Mouse (Mus musculus): ENCODE results near the gene Myzap. TPM values are rescaled to one million over a fixed set of nuclear protein-coding genes. Genes with fewer than 3 reads are reported as not detected.
A peak's percentile ranks its signal among the peaks of the same experiment; 100 is the strongest.

Gene Myzap
- 3.5 and 4.0 TPM in 2 replicates for polyA plus RNA-seq (2016; fragmentation: Nextera tagmentation; extraction: Ambion mirVana)

GRCm38 (mm10) chr9:71591938-71592548 is at the start of gene Myzap:
Myzap (minus strand) TSS chr9:71592360.
- no peaks in the 10 kb centered on the region for H3K9me3 ChIP-seq
- peaks cover 28% of the 10 kb centered on the region for H3K27me3 ChIP-seq (ENCODE audit: poor library complexity, severe bottlenecking)
- H3K36me3 ChIP-seq (replicated peaks), result no peaks in the 10 kb centered on the region
- peak; percentile 67 for DNase-seq (ENCODE audit: extremely low spot score, low spot score)
- H3K4me1 ChIP-seq, result peaks cover 20% of the 10 kb centered on the region
- WGBS, result 2% methylated on average over 29 of the region's 29 CpGs
- peak within 1 kb of the TSS; percentile 65 for H3K4me3 ChIP-seq
- H3K27ac ChIP-seq, result peak within 1 kb of the TSS; percentile 74

DNA sequence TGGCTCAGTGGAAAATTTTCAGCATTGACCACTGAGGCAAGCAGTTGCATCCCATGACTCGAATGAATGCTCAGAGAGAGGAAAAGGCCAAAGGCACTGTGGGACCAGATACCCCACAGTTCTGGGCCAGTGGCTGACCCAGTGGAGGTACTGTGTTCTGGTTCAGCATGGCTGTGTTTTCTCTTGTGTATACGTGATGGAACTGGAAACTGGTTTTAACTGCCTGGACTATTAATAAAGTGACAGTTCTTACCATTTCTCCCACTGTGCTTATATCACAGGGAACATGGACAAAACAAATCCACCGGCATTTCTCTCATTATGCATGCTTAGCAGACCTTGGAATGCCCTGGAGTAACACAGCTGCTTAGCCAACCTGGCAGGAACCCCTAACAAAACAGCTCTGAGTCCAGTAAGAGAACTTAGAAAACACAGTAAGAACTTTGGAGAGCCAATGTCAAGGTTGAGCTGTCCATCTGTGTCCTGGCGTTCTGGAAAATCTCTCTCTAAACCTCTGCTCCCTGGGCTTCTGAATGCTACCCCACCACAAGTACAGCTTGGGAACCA is 48.3 kb upstream of the Myzap start:
- H3K36me3 ChIP-seq (replicated peaks), result peaks cover 9% of the 10 kb centered on the region
- H3K4me3 ChIP-seq, result no peak overlapping the region
- no peak for DNase-seq (ENCODE audit: extremely low spot score, low spot score)
- H3K4me1 ChIP-seq, result peaks cover 12% of the 10 kb centered on the region
- peaks cover 6% of the 10 kb centered on the region; the same call in 1 of the 2 replicates for H3K9me3 ChIP-seq
- WGBS, result 84% methylated on average over 4 of the region's 4 CpGs
- no peaks in the 10 kb centered on the region for H3K27me3 ChIP-seq (ENCODE audit: poor library complexity, severe bottlenecking)
- no peak overlapping the region for H3K27ac ChIP-seq

- DNase-seq (ENCODE audit: extremely low spot score, low spot score), result no peak
- Histone ChIP-seq H3K27ac (no peak overlapping the region), H3K4me1 (peaks cover 12% of the 10 kb centered on the region), H3K4me3 (no peak overlapping the region), H3K36me3 (replicated peaks) (peaks cover 5% of the 10 kb centered on the region), H3K27me3 (ENCODE audit: poor library complexity, severe bottlenecking) (no peaks in the 10 kb centered on the region), H3K9me3 (peaks cover 8% of the 10 kb centered on the region; the same call in 1 of the 2 replicates)
- WGBS, result 77% methylated on average over 11 of the region's 11 CpGs
These were observed 46.0 kb upstream of the Myzap start for GRCm38 (mm10) chr9:71638198-71638597.

GRCm38 (mm10) chr9:71636854-71637253 is 44.7 kb upstream of the Myzap start:
- no peak for DNase-seq (ENCODE audit: extremely low spot score, low spot score)

DNA sequence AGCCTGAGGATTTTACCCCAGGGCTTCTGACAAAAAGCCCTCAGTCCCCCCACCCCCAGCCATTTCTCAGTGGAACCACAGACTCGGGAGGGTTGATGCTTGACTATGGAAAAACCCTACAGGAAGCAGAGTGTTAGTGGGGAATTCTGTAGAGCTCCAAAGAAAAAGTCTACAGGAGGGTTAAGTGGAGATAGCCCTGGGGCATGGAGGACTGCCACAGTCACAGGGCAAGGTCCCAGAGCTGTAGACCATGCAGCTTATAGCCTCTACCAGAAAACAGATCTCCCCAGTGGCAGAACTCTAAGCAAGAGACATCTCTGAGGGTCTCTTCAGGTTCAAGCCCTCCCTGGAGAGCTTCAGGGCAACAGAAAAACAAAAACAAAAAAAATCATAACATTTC is 43.5 kb upstream of the Myzap start:
- DNase-seq (ENCODE audit: extremely low spot score, low spot score), result no peak
- H3K9me3 ChIP-seq, result peaks cover 3% of the 10 kb centered on the region; the same call in 1 of the 2 replicates
- no peak overlapping the region for H3K4me3 ChIP-seq
- WGBS, result 71% methylated on average over 1 of the region's 1 CpGs
- peaks cover 12% of the 10 kb centered on the region for H3K4me1 ChIP-seq
- H3K27me3 ChIP-seq (ENCODE audit: poor library complexity, severe bottlenecking), result no peaks in the 10 kb centered on the region
- no peak overlapping the region for H3K27ac ChIP-seq
- H3K36me3 ChIP-seq (replicated peaks), result no peaks in the 10 kb centered on the region; the same call in 1 of the 2 replicates

More at GRCm38 (mm10) chr9:71636854-71637253, 44.7 kb upstream of the Myzap start:
- peaks cover 12% of the 10 kb centered on the region for H3K4me1 ChIP-seq
- no peak overlapping the region for H3K4me3 ChIP-seq
- WGBS, result 97% methylated on average over 1 of the region's 1 CpGs
- H3K36me3 ChIP-seq (replicated peaks), result no peaks in the 10 kb centered on the region; the same call in 1 of the 2 replicates
- no peaks in the 10 kb centered on the region for H3K27me3 ChIP-seq (ENCODE audit: poor library complexity, severe bottlenecking)
- peaks cover 3% of the 10 kb centered on the region; the same call in 1 of the 2 replicates for H3K9me3 ChIP-seq
- no peak overlapping the region for H3K27ac ChIP-seq

DNA sequence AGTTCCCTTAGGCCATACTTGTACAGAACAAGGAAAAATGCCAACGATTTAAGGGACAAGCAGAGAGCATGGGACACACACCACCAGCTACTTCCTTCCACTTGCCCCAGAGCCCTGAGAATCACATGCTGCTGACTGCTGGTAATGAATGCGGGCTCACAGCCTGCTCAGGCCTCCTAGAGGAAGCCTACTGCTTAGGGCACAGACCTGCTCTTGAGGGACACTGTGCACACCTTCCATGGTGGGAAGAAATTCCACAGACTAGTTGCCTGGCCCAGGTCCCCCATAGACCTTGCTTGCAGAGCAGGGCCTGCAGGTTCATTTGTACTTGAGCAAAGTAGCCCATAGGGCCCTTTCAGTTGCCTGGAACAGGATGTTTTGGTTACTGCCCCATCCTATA is 42.8 kb upstream of the Myzap start:
- WGBS, result 91% methylated on average over 2 of the region's 2 CpGs
- no peak for DNase-seq (ENCODE audit: extremely low spot score, low spot score)
- Histone ChIP-seq H3K27me3 (ENCODE audit: poor library complexity, severe bottlenecking) (no peaks in the 10 kb centered on the region), H3K36me3 (replicated peaks) (peaks cover 7% of the 10 kb centered on the region; the same call in 1 of the 2 replicates), H3K4me1 (peaks cover 12% of the 10 kb centered on the region), H3K27ac (no peak overlapping the region), H3K9me3 (peaks cover 3% of the 10 kb centered on the region; the same call in 1 of the 2 replicates), H3K4me3 (no peak overlapping the region)

GRCm38 (mm10) chr9:71628921-71629320 is 36.8 kb upstream of the Myzap start:
- H3K4me3 ChIP-seq, result no peak overlapping the region
- peaks cover 3% of the 10 kb centered on the region; the same call in 1 of the 2 replicates for H3K9me3 ChIP-seq
- no peaks in the 10 kb centered on the region for H3K27me3 ChIP-seq (ENCODE audit: poor library complexity, severe bottlenecking)
- 65% methylated on average over 6 of the region's 6 CpGs for WGBS
- no peak for DNase-seq (ENCODE audit: extremely low spot score, low spot score)
- peaks cover 8% of the 10 kb centered on the region; the same call in 1 of the 2 replicates for H3K36me3 ChIP-seq (replicated peaks)
- peaks cover 18% of the 10 kb centered on the region for H3K4me1 ChIP-seq
- no peak overlapping the region for H3K27ac ChIP-seq

- Histone ChIP-seq H3K4me1 (peaks cover 22% of the 10 kb centered on the region), H3K9me3 (no peaks in the 10 kb centered on the region; the same call in 1 of the 2 replicates), H3K4me3 (no peak overlapping the region), H3K27ac (no peak overlapping the region), H3K27me3 (ENCODE audit: poor library complexity, severe bottlenecking) (no peaks in the 10 kb centered on the region), H3K36me3 (replicated peaks) (peaks cover 8% of the 10 kb centered on the region; the same call in 1 of the 2 replicates)
- DNase-seq (ENCODE audit: extremely low spot score, low spot score), result no peak
- WGBS, result 83% methylated on average over 6 of the region's 6 CpGs
These were observed 36.1 kb upstream of the Myzap start for GRCm38 (mm10) chr9:71628286-71628685.

- peaks cover 8% of the 10 kb centered on the region; the same call in 1 of the 2 replicates for H3K36me3 ChIP-seq (replicated peaks)
- H3K4me3 ChIP-seq, result no peak overlapping the region
- H3K27ac ChIP-seq, result peak overlapping the region; percentile 30; the same call in 1 of the 2 replicates
- H3K4me1 ChIP-seq, result peaks cover 22% of the 10 kb centered on the region
- no peaks in the 10 kb centered on the region for H3K27me3 ChIP-seq (ENCODE audit: poor library complexity, severe bottlenecking)
- no peaks in the 10 kb centered on the region for H3K9me3 ChIP-seq
- no peak for DNase-seq (ENCODE audit: extremely low spot score, low spot score)
- WGBS, result 85% methylated on average over 6 of the region's 6 CpGs
These were observed 33.8 kb upstream of the Myzap start for GRCm38 (mm10) chr9:71625961-71626360.

GRCm38 (mm10) chr9:71624793-71625495 is 32.8 kb upstream of the Myzap start:
- WGBS, result 49% methylated on average over 10 of the region's 10 CpGs

DNA sequence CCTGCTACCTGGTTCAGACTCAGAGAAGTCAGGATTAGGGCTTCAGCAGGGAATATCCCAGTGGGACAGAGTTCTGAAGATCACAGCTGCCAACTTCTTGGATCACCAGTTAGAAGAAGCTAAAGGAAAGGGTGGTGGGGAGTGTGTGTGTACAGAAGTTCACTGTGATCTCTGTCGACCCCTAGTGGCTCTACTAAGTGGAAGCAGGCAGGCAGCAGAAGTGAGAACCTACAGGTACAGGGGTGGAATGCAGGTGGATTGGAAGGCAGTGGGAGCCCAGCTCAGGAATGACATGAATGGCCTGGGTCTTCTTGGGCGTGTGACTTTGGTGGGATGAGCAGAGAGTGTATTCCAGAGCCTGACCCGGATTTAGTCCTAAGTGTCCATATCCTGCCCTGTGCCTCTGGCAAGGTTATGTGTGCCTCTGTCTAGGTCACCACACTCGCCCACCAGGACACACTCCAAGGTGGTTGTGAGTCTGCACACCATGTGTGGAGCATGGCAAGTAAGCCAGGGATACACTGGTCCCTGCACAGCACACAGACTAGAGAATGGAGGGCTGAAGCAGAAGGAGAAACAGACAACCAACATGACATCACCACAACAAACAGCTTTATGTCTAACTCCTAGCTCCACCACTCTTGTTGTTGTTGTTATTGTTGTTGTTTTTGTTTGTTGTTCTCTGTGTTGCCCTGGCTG is 31.9 kb upstream of the Myzap start:
- no peaks in the 10 kb centered on the region for H3K9me3 ChIP-seq
- H3K4me3 ChIP-seq, result no peak overlapping the region
- peaks cover 19% of the 10 kb centered on the region for H3K4me1 ChIP-seq
- DNase-seq (ENCODE audit: extremely low spot score, low spot score), result no peak
- no peaks in the 10 kb centered on the region for H3K27me3 ChIP-seq (ENCODE audit: poor library complexity, severe bottlenecking)
- no peaks in the 10 kb centered on the region for H3K36me3 ChIP-seq (replicated peaks)
- WGBS, result 49% methylated on average over 4 of the region's 4 CpGs
- no peak overlapping the region for H3K27ac ChIP-seq

More at GRCm38 (mm10) chr9:71624793-71625495, 32.8 kb upstream of the Myzap start:
- Histone ChIP-seq H3K4me1 (peaks cover 22% of the 10 kb centered on the region), H3K27ac (no peak overlapping the region), H3K4me3 (no peak overlapping the region), H3K9me3 (no peaks in the 10 kb centered on the region), H3K27me3 (ENCODE audit: poor library complexity, severe bottlenecking) (no peaks in the 10 kb centered on the region), H3K36me3 (replicated peaks) (peaks cover 2% of the 10 kb centered on the region; the same call in 1 of the 2 replicates)
- peak; percentile 57 for DNase-seq (ENCODE audit: extremely low spot score, low spot score)

- WGBS, result 85% methylated on average over 3 of the region's 3 CpGs
- Histone ChIP-seq H3K4me1 (peaks cover 16% of the 10 kb centered on the region), H3K27me3 (ENCODE audit: poor library complexity, severe bottlenecking) (no peaks in the 10 kb centered on the region), H3K9me3 (no peaks in the 10 kb centered on the region), H3K27ac (no peak overlapping the region), H3K4me3 (no peak overlapping the region), H3K36me3 (replicated peaks) (no peaks in the 10 kb centered on the region)
- DNase-seq (ENCODE audit: extremely low spot score, low spot score), result no peak
These were observed 30.4 kb upstream of the Myzap start for GRCm38 (mm10) chr9:71622593-71622992.
